Mouse (Mus musculus) liver, embryonic 13.5 days (tissue): ENCODE data around the gene Pllp. TPM values are rescaled to one million over a fixed set of nuclear protein-coding genes. Genes with fewer than 3 reads are reported as not detected.
A peak's percentile ranks its signal among the peaks of the same experiment; 100 is the strongest.

ENCODE experiments used
- ATAC-seq: fragments of 200-750 bp; cut with Nextera tagmentation; 2 replicates; pipeline ENCODE4 v1.8.0; 2017; ENCODE audit warnings: low read depth, mild to moderate bottlenecking, moderate number of reproducible peaks, moderate library complexity
- DNase-seq: peaks from one replicate; pipeline ENCODE4 v3.0.0; 2022
- H3K27ac ChIP-seq: fragments of 300-500 bp; sonication (generic); 2 replicates; pipeline ENCODE4 v1.5.1; 2015; ENCODE audit warnings: moderate library complexity, mild to moderate bottlenecking, inconsistent platforms
- H3K27me3 ChIP-seq: fragments of 300-500 bp; sonication (generic); 2 replicates; pipeline ENCODE4 v1.6.1; 2015; ENCODE audit warnings: mild to moderate bottlenecking, inconsistent platforms
- H3K36me3 ChIP-seq: fragments of 300-500 bp; sonication (generic); 2 replicates; pipeline ENCODE4 v1.6.1; 2015; ENCODE audit warnings: mild to moderate bottlenecking, inconsistent platforms
- H3K4me1 ChIP-seq: fragments of 300-500 bp; sonication (generic); replicated peaks from 2 replicates; pipeline ENCODE4 v1.6.1; 2015; ENCODE audit warnings: inconsistent platforms
- H3K4me2 ChIP-seq: fragments of 300-500 bp; sonication (generic); 2 replicates; pipeline ENCODE4 v1.6.1; 2015; ENCODE audit warnings: inconsistent platforms, mild to moderate bottlenecking, moderate library complexity
- H3K4me3 ChIP-seq: fragments of 300-500 bp; sonication (generic); replicated peaks from 2 replicates; pipeline ENCODE4 v1.5.1; 2015; ENCODE audit warnings: mild to moderate bottlenecking, inconsistent platforms
- H3K9ac ChIP-seq: fragments of 300-500 bp; sonication (generic); 2 replicates; pipeline ENCODE4 v1.6.1; 2015; ENCODE audit warnings: mild to moderate bottlenecking, inconsistent platforms
- H3K9me3 ChIP-seq: fragments of 300-500 bp; sonication (generic); replicated peaks from 2 replicates; pipeline ENCODE4 v1.6.1; 2016; ENCODE audit warnings: inconsistent platforms
- WGBS: fragments of 180-500 bp; shearing (Covaris S2); methylation state at CpG from one replicate; pipeline ENCODE4 v1.1.7; 2015; ENCODE audit not compliant: insufficient replicate concordance; 5-methylcytosine and 5-hydroxymethylcytosine counted together
- polyA plus RNA-seq: library from polyadenylated mRNA; unstranded; fragments of >200 nt; fragmentation: Nextera tagmentation; extraction: Ambion mirVana; gene quantifications from 2 replicates; pipeline ENCODE4 v1.2.1, GENCODE M21; 2015

Pllp gene
- polyA plus RNA-seq, 1 experiment from 2014 or later: 0.81 TPM

- Histone ChIP-seq H3K27ac (no peak overlapping the region), H3K4me2 (no peak overlapping the region), H3K4me1 (0 out of 2 replicates have a peak, but pooled peaks cover 6% of the 10 kb centered on the region), H3K9me3 (no peaks in the 10 kb centered on the region; the same call in 1 of the 2 replicates), H3K9ac (no peak overlapping the region), H3K4me3 (no peak overlapping the region), H3K27me3 (no peaks in the 10 kb centered on the region), H3K36me3 (no peaks in the 10 kb centered on the region)
- no peak for DNase-seq
- WGBS: 69% methylated on average over 16 of the region's 16 CpGs
- ATAC-seq: no peak
These were observed 13.2 kb downstream of the Pllp start for GRCm38 (mm10) chr8:94682732-94683524.

- H3K4me1 ChIP-seq: 0 out of 2 replicates have a peak, but pooled peaks cover 3% of the 10 kb centered on the region
- no peak for ATAC-seq
- H3K36me3 ChIP-seq: no peaks in the 10 kb centered on the region
- H3K27me3 ChIP-seq: no peaks in the 10 kb centered on the region
- 71% methylated on average over 3 of the region's 3 CpGs for WGBS
- H3K4me3 ChIP-seq: no peak overlapping the region
- H3K27ac ChIP-seq: no peak overlapping the region
- no peaks in the 10 kb centered on the region; the same call in 1 of the 2 replicates for H3K9me3 ChIP-seq
- DNase-seq: no peak
- H3K9ac ChIP-seq: no peak overlapping the region
- H3K4me2 ChIP-seq: no peak overlapping the region
These were observed 15.7 kb downstream of the Pllp start for GRCm38 (mm10) chr8:94680414-94680813.

DNA sequence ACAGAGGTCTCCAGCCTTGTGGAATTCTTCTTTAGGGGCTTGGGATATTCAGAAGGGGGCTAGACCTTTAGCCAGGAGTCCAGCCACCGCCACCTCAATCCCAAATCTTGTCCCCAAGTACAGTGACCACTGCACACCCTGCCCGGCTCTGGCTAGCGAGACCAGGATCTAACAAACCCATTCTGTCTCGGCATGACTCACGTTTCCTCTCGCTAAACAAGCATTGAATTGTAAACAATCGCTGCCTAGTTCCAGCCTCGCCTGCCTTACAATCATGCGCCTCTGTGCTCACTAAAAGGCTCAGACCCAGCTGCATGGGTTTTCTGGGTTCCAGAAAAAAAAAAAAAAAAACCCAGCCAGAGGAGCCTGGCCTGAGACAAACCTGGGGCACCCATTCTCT is 17.5 kb downstream of the Pllp start:
- ATAC-seq: no peak
- Histone ChIP-seq H3K4me2 (no peak overlapping the region), H3K9ac (no peak overlapping the region), H3K4me3 (no peak overlapping the region), H3K9me3 (no peaks in the 10 kb centered on the region; the same call in 1 of the 2 replicates), H3K4me1 (0 out of 2 replicates have a peak, but pooled peaks cover 3% of the 10 kb centered on the region), H3K36me3 (peaks cover 5% of the 10 kb centered on the region), H3K27ac (no peak overlapping the region), H3K27me3 (no peaks in the 10 kb centered on the region)
- 36% methylated on average over 9 of the region's 9 CpGs for WGBS
- DNase-seq: no peak

DNA sequence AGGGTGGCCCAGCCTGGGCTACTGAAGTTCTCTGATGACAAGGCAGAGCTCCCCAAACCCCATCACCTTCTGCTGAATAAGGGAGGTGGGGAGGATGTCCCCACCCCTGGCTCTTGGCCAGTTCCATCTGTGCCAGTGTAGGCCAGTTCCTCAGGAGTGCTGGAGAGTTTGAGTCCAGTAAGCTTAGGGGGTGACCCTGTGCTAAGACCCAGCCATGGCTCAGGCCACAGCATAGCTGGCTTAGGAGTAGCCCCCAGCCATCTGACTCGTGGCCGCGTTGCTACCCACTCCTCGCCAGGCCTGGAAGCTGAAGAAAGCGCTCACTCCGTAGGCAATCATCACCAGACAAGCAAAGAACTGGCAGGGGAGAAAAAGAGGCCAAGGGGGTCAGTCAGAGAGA is 20.2 kb downstream of the Pllp start:
- Histone ChIP-seq H3K9ac (no peak overlapping the region), H3K4me3 (no peak overlapping the region), H3K27me3 (no peaks in the 10 kb centered on the region), H3K4me1 (no peaks in the 10 kb centered on the region), H3K36me3 (peaks cover 31% of the 10 kb centered on the region), H3K9me3 (no peaks in the 10 kb centered on the region; the same call in 1 of the 2 replicates), H3K4me2 (no peak overlapping the region), H3K27ac (no peak overlapping the region)
- no peak for DNase-seq
- WGBS: 78% methylated on average over 6 of the region's 6 CpGs
- ATAC-seq: no peak

- H3K36me3 ChIP-seq: peaks cover 40% of the 10 kb centered on the region
- no peak overlapping the region for H3K4me2 ChIP-seq
- H3K4me1 ChIP-seq: no peaks in the 10 kb centered on the region
- WGBS: 49% methylated on average over 5 of the region's 5 CpGs
- no peaks in the 10 kb centered on the region for H3K9me3 ChIP-seq
- no peaks in the 10 kb centered on the region for H3K27me3 ChIP-seq
- no peak overlapping the region for H3K4me3 ChIP-seq
- ATAC-seq: no peak
- no peak overlapping the region for H3K9ac ChIP-seq
- H3K27ac ChIP-seq: no peak overlapping the region
- no peak for DNase-seq
These were observed 21.7 kb downstream of the Pllp start for GRCm38 (mm10) chr8:94674384-94674783.

- under 1% methylated on average over 74 of the region's 74 CpGs for WGBS
These were observed 29.4 kb downstream of the Pllp start, which contains the start of gene Arl2bp for GRCm38 (mm10) chr8:94666456-94667308. Arl2bp (plus strand) TSS chr8:94666600.

GRCm38 (mm10) chr8:94664722-94665121 is 31.4 kb downstream of the Pllp start:
- DNase-seq (no peak), ATAC-seq (no peak)
- H3K4me2 ChIP-seq: no peak overlapping the region
- no peaks in the 10 kb centered on the region for H3K27me3 ChIP-seq
- H3K9me3 ChIP-seq: no peaks in the 10 kb centered on the region
- H3K4me3 ChIP-seq: no peak overlapping the region
- peaks cover 17% of the 10 kb centered on the region for H3K4me1 ChIP-seq
- no peak overlapping the region for H3K27ac ChIP-seq
- peaks cover 11% of the 10 kb centered on the region; the same call in 1 of the 2 replicates for H3K36me3 ChIP-seq
- WGBS: 60% methylated on average over 2 of the region's 2 CpGs
- no peak overlapping the region for H3K9ac ChIP-seq

More at GRCm38 (mm10) chr8:94666456-94667308, 29.4 kb downstream of the Pllp start, which contains the start of gene Arl2bp:
- ATAC-seq (peak; percentile 99), DNase-seq (peak; percentile 91)
- H3K4me1 ChIP-seq: peaks cover 17% of the 10 kb centered on the region
- H3K27ac ChIP-seq: peak within 1 kb of the TSS; percentile 78
- H3K9ac ChIP-seq: peak within 1 kb of the TSS; percentile 90
- H3K27me3 ChIP-seq: no peaks in the 10 kb centered on the region
- H3K9me3 ChIP-seq: no peaks in the 10 kb centered on the region
- H3K4me3 ChIP-seq: peak within 1 kb of the TSS; percentile 86
- peak within 1 kb of the TSS; percentile 96 for H3K4me2 ChIP-seq
- peaks cover 27% of the 10 kb centered on the region for H3K36me3 ChIP-seq

GRCm38 (mm10) chr8:94660418-94660817 is 35.7 kb downstream of the Pllp start:
- H3K36me3 ChIP-seq: peaks cover 28% of the 10 kb centered on the region
- WGBS: 77% methylated on average over 4 of the region's 4 CpGs
- DNase-seq (no peak), ATAC-seq (no peak)
- no peak overlapping the region for H3K27ac ChIP-seq
- H3K4me1 ChIP-seq: peaks cover 5% of the 10 kb centered on the region
- no peaks in the 10 kb centered on the region for H3K27me3 ChIP-seq
- no peaks in the 10 kb centered on the region for H3K9me3 ChIP-seq
- H3K9ac ChIP-seq: no peak overlapping the region
- H3K4me3 ChIP-seq: no peak overlapping the region
- no peak overlapping the region for H3K4me2 ChIP-seq

DNA sequence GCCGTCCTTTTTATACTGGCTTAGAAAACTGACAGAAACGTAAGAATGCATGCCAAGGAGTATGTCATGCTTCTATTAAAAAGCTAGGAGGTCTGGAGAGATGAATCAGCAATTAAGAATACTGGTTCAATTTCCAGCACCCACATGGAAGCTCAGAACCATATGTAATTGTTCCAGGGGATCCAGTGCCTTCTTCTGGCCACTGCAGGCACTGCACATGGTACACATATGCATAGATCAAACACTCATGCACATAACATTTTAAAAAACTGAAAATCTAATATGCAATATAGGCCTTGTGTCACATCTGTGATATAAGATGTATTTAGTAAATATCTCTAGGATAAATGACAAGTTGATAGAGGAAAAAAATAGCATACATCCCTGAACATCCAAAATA is 38.0 kb downstream of the Pllp start:
- DNase-seq (no peak), ATAC-seq (no peak)
- no peak overlapping the region for H3K9ac ChIP-seq
- H3K4me2 ChIP-seq: no peak overlapping the region
- H3K27me3 ChIP-seq: no peaks in the 10 kb centered on the region
- H3K27ac ChIP-seq: no peak overlapping the region
- H3K4me3 ChIP-seq: no peak overlapping the region
- 77% methylated on average over 2 of the region's 2 CpGs for WGBS
- no peaks in the 10 kb centered on the region for H3K9me3 ChIP-seq
- H3K36me3 ChIP-seq: peaks cover 42% of the 10 kb centered on the region
- H3K4me1 ChIP-seq: peaks cover 17% of the 10 kb centered on the region

DNA sequence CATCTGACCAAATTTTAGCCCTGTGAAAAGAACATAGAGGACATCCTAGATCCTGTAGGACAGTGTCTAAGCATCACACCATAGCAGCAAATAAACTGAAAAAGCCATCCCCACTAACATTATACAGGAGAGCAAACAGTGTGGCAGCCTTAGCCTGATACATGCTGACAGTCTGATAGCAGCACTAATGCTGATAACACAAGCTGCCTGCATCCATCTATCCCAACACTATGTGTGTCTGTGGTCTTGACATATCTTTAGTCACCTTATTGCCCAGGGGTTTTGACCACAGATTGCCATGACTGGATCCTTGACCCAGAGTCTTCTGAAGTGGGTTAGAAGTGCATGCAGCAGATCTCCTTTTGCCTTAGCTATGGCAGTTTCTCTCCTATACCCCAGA is 41.1 kb downstream of the Pllp start:
- no peak overlapping the region for H3K4me2 ChIP-seq
- no peak overlapping the region for H3K4me3 ChIP-seq
- peaks cover 17% of the 10 kb centered on the region for H3K4me1 ChIP-seq
- peaks cover 62% of the 10 kb centered on the region for H3K36me3 ChIP-seq
- H3K9me3 ChIP-seq: no peaks in the 10 kb centered on the region
- H3K27me3 ChIP-seq: no peaks in the 10 kb centered on the region
- peak; percentile 93 for ATAC-seq
- H3K9ac ChIP-seq: no peak overlapping the region
- DNase-seq: peak; percentile 6
- no peak overlapping the region for H3K27ac ChIP-seq

DNA sequence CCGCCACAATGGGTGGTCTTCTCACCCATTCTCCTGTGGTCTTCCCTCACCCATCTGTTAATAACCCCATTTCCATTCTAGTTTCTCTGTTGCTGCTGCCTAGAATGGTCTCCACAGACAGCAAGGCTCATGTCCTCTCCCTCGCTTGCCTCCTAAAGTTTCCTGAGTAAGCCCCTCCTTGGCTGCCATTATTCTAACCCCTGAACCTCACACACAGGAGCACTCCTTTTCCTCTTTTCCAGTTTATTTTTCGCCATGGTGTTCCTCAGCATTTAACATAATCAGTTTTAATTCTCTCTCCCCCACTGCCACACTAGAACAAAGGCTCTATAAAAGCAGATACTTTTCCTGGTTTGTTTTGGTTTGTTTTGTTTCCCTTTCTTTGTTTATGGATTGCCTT is 43.1 kb downstream of the Pllp start:
- WGBS: 76% methylated on average over 3 of the region's 3 CpGs
- Histone ChIP-seq H3K27me3 (no peaks in the 10 kb centered on the region), H3K36me3 (peaks cover 69% of the 10 kb centered on the region), H3K4me1 (peaks cover 19% of the 10 kb centered on the region), H3K4me3 (no peak overlapping the region), H3K4me2 (no peak overlapping the region), H3K27ac (no peak overlapping the region), H3K9ac (no peak overlapping the region), H3K9me3 (no peaks in the 10 kb centered on the region)
- DNase-seq: no peak
- ATAC-seq: no peak
